Mouse (Mus musculus): Measurements from ENCODE around the gene Gm19668. TPM values are rescaled to one million over a fixed set of nuclear protein-coding genes. Genes with fewer than 3 reads are reported as not detected.

The Gm19668 gene
- polyA plus RNA-seq (2012; rRNA removed): not detected in 2 replicates

DNA sequence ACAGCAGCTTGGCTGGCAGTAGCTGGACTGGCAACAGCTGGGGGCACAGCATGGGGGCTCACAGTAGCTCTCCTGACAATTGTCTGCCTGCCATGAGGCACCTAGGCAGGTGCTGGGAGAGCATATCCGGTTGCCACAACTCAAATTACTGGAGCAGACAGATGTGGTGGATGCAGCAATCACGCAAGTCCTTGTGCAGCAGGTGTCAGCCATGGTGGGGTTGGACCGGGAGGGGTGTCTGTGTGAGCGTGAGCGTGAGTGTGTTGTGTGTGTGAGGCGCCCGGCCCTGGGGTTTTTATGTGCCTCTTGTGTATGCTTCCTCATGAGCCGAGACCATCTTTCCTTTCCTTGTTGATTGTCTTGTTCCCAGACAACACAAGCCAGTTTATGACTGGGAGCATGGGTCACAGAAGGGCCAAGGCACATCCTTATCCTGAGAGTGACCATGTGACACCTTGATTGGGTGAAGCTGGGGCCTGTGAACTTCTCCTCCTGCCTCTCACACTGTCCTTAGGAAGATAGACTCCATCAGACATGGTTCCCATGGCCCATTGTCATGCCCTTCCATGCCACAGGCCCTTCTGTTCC, at the start of gene Gm19668:
Gene Gm19668, minus strand, starts transcription at position 213 of the 588 bp plus-strand sequence.

DNA sequence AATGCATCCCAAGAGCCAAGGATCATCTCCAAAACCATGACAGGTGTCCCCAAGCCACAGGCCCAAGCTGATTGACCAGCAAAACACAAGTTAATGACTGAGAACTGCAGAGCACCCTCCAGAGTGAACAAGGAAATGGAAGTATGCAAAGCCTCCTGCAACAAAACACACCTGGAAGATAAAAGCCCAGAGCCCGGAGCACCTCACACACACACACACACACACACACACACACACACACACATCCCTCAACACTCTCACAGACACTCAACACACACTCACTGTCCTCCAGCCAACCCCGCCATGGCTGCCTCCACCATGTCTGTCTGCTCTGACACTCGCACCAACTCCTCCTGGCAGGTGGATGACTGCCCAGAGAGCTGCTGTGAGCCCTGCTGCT, 47.6 kb upstream of the Gm19668 start, which contains the start of gene Gm36176:
Gene Gm36176, plus strand, starts transcription at position 301 of the 400 bp plus-strand sequence.

DNA sequence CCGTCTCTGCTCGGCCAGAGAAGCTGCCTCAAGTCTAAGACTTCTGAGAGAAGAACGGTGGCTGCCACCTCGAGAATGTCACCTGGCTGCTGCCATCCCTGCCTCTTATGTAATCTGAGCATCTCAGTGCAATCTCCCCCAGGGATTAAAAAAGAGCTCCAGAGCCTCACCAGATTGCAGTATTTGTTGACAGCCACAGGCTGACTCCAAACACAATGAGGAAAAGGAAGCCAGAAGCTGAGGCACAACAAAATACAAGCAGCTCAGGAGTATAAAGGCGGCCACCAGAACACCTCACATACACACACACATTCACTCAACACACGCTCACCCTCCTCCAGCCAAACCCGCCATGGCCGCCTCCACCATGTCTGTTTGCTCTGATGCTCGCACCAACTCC, 36.7 kb upstream of the Gm19668 start, which contains the start of gene Krtap10-10:
Gene Krtap10-10, plus strand, starts transcription at position 301 of the 400 bp plus-strand sequence.

DNA sequence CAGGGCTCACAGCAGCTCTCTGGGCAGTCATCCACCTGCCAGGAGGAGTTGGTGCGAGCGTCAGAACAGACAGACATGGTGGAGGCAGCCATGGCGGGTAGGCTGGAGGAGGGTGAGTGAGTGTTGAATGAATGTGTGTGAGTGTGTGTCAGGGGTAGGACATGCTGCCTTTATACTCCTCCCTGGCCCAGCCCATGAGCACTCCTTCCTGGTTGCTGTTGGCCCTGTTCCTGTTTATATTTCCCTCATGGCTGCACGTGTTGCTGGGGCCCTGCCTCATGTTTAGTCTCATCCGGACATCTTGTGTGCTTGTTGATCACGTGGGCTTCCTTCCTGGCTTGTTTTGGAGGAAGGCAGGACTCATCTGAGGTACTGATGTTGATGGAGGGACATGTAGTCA, 28.0 kb upstream of the Gm19668 start, which contains the start of gene Krtap10-4:
Gene Krtap10-4, minus strand, starts transcription at position 145 of the 400 bp plus-strand sequence.

DNA sequence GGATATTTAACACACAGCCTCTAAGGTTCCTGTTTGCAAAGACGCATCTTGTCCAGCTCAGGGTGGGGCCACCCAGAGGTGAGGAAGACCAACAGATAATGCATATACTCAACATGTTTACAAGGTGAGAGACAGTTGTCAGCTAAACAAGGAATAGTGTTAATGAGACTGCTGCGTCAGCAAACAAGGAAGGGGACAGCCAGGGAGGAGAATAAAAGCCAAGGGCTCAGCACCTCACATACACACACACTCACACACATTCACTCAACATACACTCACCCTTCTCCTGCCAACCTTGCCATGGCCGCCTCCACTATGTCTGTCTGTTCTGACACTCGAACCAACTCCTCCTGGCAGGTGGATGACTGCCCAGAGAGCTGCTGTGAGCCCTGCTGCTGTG, 15.4 kb upstream of the Gm19668 start, which contains the start of gene Gm2696:
Gene Gm2696, plus strand, starts transcription at position 301 of the 400 bp plus-strand sequence.

DNA sequence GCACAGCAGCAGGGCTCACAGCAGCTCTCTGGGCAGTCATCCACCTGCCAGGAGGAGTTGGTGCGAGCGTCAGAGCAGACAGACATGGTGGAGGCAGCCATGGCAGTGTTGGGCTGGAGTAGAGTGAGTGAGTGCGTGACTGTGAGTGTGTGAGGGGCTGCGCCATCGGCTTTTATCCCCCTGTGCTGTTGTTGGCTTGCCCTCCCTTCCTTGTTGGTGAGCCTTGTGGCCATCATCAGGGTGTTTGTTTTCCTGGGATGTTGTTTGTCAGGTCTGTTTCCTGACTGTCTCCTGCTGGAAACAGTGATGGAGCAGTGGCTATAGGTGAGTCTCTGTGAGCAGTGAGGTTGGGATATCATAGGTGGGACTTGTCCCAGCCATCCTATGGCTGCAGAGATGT, 12.8 kb upstream of the Gm19668 start, which contains the start of gene Gm9507:
Gene Gm9507, minus strand, starts transcription at position 101 of the 400 bp plus-strand sequence.

DNA sequence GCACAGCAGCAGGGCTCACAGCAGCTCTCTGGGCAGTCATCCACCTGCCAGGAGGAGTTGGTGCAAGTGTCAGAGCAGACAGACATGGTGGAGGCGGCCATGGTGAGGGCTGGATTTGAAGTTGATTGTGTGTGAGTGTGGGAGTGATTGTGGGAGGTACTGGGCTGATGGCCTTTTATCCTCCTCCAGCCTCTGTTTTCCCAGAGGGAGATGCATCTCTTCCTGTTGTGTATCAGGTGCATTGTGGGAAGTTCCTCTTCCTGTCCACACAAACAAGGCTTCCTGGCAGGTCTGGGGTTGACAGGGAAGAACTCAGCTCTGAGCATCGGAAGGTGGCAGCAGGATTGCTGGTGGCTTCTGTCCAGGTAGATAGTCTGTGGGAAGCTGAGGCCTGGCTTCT, 4.0 kb downstream of the Gm19668 start, which contains the start of gene Gm9639:
Gene Gm9639, minus strand, starts transcription at position 101 of the 400 bp plus-strand sequence.

DNA sequence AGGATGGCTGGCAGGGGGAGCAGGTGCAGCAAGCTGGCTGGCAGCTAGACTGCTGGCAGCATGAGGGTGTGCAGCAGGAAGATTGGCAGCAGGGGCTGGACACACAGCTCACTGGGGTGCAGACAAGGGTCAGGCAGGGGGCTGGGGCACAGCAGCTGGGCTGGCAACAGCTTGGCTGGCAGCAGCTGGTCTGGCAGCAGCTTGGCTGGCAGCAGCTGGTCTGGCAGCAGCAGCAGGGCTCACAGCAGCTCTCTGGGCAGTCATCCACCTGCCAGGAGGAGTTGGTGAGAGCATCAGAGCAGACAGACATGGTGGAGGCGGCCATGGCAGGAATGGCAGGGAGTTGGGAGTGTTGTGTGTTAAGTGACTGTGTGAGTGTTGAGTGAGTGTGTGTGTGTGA, 11.1 kb downstream of the Gm19668 start, which contains the start of gene Gm7137:
Gene Gm7137, minus strand, starts transcription at position 325 of the 400 bp plus-strand sequence.

DNA sequence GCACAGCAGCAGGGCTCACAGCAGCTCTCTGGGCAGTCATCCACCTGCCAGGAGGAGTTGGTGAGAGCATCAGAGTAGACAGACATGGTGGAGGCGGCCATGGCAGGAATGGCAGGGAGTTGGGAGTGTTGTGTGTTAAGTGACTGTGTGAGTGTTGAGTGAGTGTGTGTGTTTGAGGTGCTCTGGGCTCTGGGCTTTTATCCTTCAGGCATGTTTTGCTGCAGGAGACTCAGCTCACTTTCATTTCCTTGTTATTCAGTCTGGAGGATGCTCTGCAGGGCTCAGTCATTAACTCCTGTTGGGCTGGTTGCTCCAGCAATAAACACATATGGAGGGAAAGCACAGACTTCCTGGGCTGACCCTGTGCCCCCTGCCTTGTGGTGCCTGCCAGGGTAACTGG, 16.5 kb downstream of the Gm19668 start, which contains the start of gene Gm3250:
Gene Gm3250, minus strand, starts transcription at position 101 of the 400 bp plus-strand sequence.

DNA sequence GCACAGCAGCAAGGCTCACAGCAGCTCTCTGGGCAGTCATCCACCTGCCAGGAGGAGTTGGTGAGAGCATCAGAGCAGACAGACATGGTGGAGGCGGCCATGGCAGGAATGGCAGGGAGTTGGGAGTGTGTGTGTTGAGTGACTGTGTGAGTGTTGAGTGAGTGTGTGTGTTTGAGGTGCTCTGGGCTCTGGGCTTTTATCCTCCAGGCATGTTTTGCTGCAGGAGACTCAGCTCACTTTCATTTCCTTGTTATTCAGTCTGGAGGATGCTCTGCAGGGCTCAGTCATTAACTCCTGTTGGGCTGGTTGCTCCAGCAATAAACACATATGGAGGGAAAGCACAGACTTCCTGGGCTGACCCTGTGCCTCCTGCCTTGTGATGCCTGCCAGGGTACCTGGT, 22.1 kb downstream of the Gm19668 start, which contains the start of gene Gm7138:
Gene Gm7138, minus strand, starts transcription at position 101 of the 400 bp plus-strand sequence.

DNA sequence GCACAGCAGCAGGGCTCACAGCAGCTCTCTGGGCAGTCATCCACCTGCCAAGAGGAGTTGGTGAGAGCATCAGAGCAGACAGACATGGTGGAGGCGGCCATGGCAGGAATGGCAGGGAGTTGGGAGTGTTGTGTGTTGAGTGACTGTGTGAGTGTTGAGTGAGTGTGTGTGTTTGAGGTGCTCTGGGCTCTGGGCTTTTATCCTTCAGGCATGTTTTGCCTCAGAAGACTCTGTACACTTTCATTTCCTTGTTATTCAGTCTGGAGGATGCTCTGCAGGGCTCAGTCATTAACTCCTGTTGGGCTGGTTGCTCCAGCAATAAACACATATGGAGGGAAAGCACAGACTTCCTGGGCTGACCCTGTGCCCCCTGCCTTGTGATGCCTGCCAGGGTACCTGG, 27.7 kb downstream of the Gm19668 start, which contains the start of gene Gm3238:
Gene Gm3238, minus strand, starts transcription at position 101 of the 400 bp plus-strand sequence.

DNA sequence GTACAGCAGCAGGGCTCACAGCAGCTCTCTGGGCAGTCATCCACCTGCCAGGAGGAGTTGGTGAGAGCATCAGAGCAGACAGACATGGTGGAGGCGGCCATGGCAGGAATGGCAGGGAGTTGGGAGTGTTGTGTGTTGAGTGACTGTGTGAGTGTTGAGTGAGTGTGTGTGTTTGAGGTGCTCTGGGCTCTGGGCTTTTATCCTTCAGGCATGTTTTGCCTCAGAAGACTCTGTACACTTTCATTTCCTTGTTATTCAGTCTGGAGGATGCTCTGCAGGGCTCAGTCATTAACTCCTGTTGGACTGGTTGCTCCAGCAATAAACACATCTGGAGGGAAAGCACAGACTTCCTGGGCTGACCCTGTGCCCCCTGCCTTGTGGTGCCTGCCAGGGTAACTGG, 39.4 kb downstream of the Gm19668 start, which contains the start of gene Gm3233:
Gene Gm3233, minus strand, starts transcription at position 101 of the 400 bp plus-strand sequence.

DNA sequence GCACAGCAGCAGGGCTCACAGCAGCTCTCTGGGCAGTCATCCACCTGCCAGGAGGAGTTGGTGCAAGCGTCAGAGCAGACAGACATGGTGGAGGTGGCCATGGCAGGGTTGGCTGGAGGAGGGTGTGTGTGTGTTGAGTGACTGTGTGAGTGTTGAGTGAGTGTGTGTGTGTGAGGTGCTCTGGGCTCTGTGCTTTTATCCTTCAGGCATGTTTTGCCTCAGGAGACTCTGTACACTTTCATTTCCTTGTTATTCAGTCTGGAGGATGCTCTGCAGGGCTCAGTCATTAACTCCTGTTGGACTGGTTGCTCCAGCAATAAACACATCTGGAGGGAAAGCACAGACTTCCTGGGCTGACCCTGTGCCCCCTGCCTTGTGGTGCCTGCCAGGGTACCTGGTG, 47.7 kb downstream of the Gm19668 start, which contains the start of gene Gm9736:
Gene Gm9736, minus strand, starts transcription at position 101 of the 400 bp plus-strand sequence.

Other genes starting within 250 kb of the Gm19668 start
- gene Pttg1ip, start 217.4 kb downstream of the Gm19668 start, polyA plus RNA-seq (2012; rRNA removed): 66.2 and 75.4 TPM in 2 replicates
- gene Sumo3, start 193.0 kb downstream of the Gm19668 start, polyA plus RNA-seq (2012; rRNA removed): 343 and 431 TPM in 2 replicates
- 75.0 and 115 TPM in 2 replicates for gene Gm49325, start 192.9 kb downstream of the Gm19668 start, polyA plus RNA-seq (2012; rRNA removed)
- 58.8 and 134 TPM in 2 replicates for gene Ube2g2, start 176.9 kb downstream of the Gm19668 start, polyA plus RNA-seq (2012; rRNA removed)
- gene Tspear, start 112.6 kb downstream of the Gm19668 start, polyA plus RNA-seq (2012; rRNA removed): 0.92 and 1.3 TPM in 2 replicates
- gene Gm19402, start 108.4 kb downstream of the Gm19668 start, polyA plus RNA-seq (2012; rRNA removed): not detected in 2 replicates
- not detected in 2 replicates for gene Gm9508, start 101.9 kb downstream of the Gm19668 start, polyA plus RNA-seq (2012; rRNA removed)
- not detected in 2 replicates for gene Gm10272, start 92.5 kb downstream of the Gm19668 start, polyA plus RNA-seq (2012; rRNA removed)
- gene Gm10024, start 87.7 kb downstream of the Gm19668 start, polyA plus RNA-seq (2012; rRNA removed): not detected in 2 replicates
- not detected in 2 replicates for gene Gm10142, start 83.3 kb downstream of the Gm19668 start, polyA plus RNA-seq (2012; rRNA removed)
- gene Krtap12-1, start 78.5 kb downstream of the Gm19668 start, polyA plus RNA-seq (2012; rRNA removed): not detected in 2 replicates
- not detected in 2 replicates for gene Gm10100, start 72.6 kb downstream of the Gm19668 start, polyA plus RNA-seq (2012; rRNA removed)
- not detected in 2 replicates for gene Gm18596, start 56.5 kb downstream of the Gm19668 start, polyA plus RNA-seq (2012; rRNA removed)
- not detected in 2 replicates for gene Gm9736, start 47.8 kb downstream of the Gm19668 start, polyA plus RNA-seq (2012; rRNA removed)
- not detected in 2 replicates for gene Gm3233, start 39.5 kb downstream of the Gm19668 start, polyA plus RNA-seq (2012; rRNA removed)
- not detected in 2 replicates for gene Gm3238, start 27.8 kb downstream of the Gm19668 start, polyA plus RNA-seq (2012; rRNA removed)
- gene Gm7138, start 22.2 kb downstream of the Gm19668 start, polyA plus RNA-seq (2012; rRNA removed): not detected in 2 replicates
- not detected in 2 replicates for gene Gm3250, start 16.6 kb downstream of the Gm19668 start, polyA plus RNA-seq (2012; rRNA removed)
- gene Gm7137, start 10.9 kb downstream of the Gm19668 start, polyA plus RNA-seq (2012; rRNA removed): not detected in 2 replicates
- gene Gm9639, start 4.1 kb downstream of the Gm19668 start, polyA plus RNA-seq (2012; rRNA removed): not detected in 2 replicates
- gene Gm9507, start 12.7 kb upstream of the Gm19668 start, polyA plus RNA-seq (2012; rRNA removed): 0.08 TPM in 1 of 2 replicates, not detected in the other
- not detected in 2 replicates for gene Gm2696, start 15.5 kb upstream of the Gm19668 start, polyA plus RNA-seq (2012; rRNA removed)
- not detected in 2 replicates for gene Krtap10-4, start 28.0 kb upstream of the Gm19668 start, polyA plus RNA-seq (2012; rRNA removed)
- gene Krtap10-10, start 36.8 kb upstream of the Gm19668 start, polyA plus RNA-seq (2012; rRNA removed): not detected in 2 replicates
- gene Gm36176, start 47.7 kb upstream of the Gm19668 start, polyA plus RNA-seq (2012; rRNA removed): not detected in 2 replicates
- gene Gm10318, start 53.7 kb upstream of the Gm19668 start, polyA plus RNA-seq (2012; rRNA removed): 0.06 TPM in 1 of 2 replicates, not detected in the other
- not detected in 2 replicates for gene Gm3285, start 62.8 kb upstream of the Gm19668 start, polyA plus RNA-seq (2012; rRNA removed)
- gene Lrrc3, start 103.4 kb upstream of the Gm19668 start, polyA plus RNA-seq (2012; rRNA removed): 2.4 and 3.4 TPM in 2 replicates
- gene Trpm2, start 171.4 kb upstream of the Gm19668 start, polyA plus RNA-seq (2012; rRNA removed): 0.83 and 1.2 TPM in 2 replicates
- 38.5 and 61.8 TPM in 2 replicates for gene 1810043G02Rik, start 179.4 kb upstream of the Gm19668 start, polyA plus RNA-seq (2012; rRNA removed)
- 104 and 106 TPM in 2 replicates for gene Pfkl, start 210.9 kb upstream of the Gm19668 start, polyA plus RNA-seq (2012; rRNA removed)
- gene Dnmt3l, start 242.8 kb upstream of the Gm19668 start, polyA plus RNA-seq (2012; rRNA removed): 0.02 TPM in 1 of 2 replicates, not detected in the other
- gene Aire, start 244.5 kb upstream of the Gm19668 start, polyA plus RNA-seq (2012; rRNA removed): 1.1 and 1.2 TPM in 2 replicates

All from central nervous system, embryonic 11.5 days (tissue).